Mouse (Mus musculus) kidney, embryonic 14.5 days (tissue): Measurements from ENCODE around the gene Cd46. TPM values are rescaled to one million over a fixed set of nuclear protein-coding genes. Genes with fewer than 3 reads are reported as not detected.

Experiments used
- ATAC-seq: fragments of 200-750 bp; cut with Nextera tagmentation; 2 replicates; pipeline ENCODE4 v1.8.0; 2017; ENCODE audit warnings: moderate number of reproducible peaks, mild to moderate bottlenecking, moderate TSS enrichment, moderate library complexity; ENCODE audit not compliant: low FRiP score, low TSS enrichment
- H3K27ac ChIP-seq: fragments of 300-500 bp; sonication (generic); 2 replicates; pipeline ENCODE4 v1.5.1; 2014; ENCODE audit warnings: low read depth, mild to moderate bottlenecking, low read length, moderate library complexity, mixed read lengths
- H3K27me3 ChIP-seq: fragments of 300-500 bp; sonication (generic); 2 replicates; pipeline ENCODE4 v1.6.1; 2014; ENCODE audit warnings: mild to moderate bottlenecking, low read length; ENCODE audit not compliant: control insufficient read depth, insufficient read depth
- H3K36me3 ChIP-seq: fragments of 300-500 bp; sonication (generic); 2 replicates; pipeline ENCODE4 v1.6.1; 2014; ENCODE audit warnings: low read length, mixed read lengths; ENCODE audit not compliant: control insufficient read depth, insufficient read depth
- H3K4me1 ChIP-seq: fragments of 300-500 bp; sonication (generic); 2 replicates; pipeline ENCODE4 v1.6.1; 2014; ENCODE audit warnings: low read length, mixed read lengths; ENCODE audit not compliant: control insufficient read depth, insufficient read depth
- H3K4me2 ChIP-seq: fragments of 300-500 bp; sonication (generic); replicated peaks from 2 replicates; pipeline ENCODE4 v1.6.1; 2014; ENCODE audit warnings: low read depth, mild to moderate bottlenecking, low read length
- H3K4me3 ChIP-seq: fragments of 300-500 bp; sonication (generic); 2 replicates; pipeline ENCODE4 v1.5.1; 2014; ENCODE audit warnings: mild to moderate bottlenecking, low read length
- H3K9ac ChIP-seq: fragments of 300-500 bp; sonication (generic); 2 replicates; pipeline ENCODE4 v1.6.1; 2014; ENCODE audit warnings: low read depth, mild to moderate bottlenecking, low read length, moderate library complexity
- H3K9me3 ChIP-seq: fragments of 300-500 bp; sonication (generic); 2 replicates; pipeline ENCODE4 v1.6.1; 2016; ENCODE audit warnings: low read length; ENCODE audit not compliant: control insufficient read depth
- WGBS: fragments of 180-500 bp; shearing (Covaris S2); extraction: QIAGEN DNeasy Blood & Tissue Kit; methylation state at CpG from one replicate; pipeline ENCODE4 v1.1.7; 2014; 5-methylcytosine and 5-hydroxymethylcytosine counted together
- microRNA counts: library from miRNA; unstranded; fragments of <30 nt; microRNA quantifications from one replicate; lab custom pipeline; 2017
- microRNA-seq: library from miRNA; unstranded; fragments of <30 nt; microRNA quantifications from one replicate; pipeline ENCODE4, GENCODE M21; 2016
- polyA plus RNA-seq: library from polyadenylated mRNA; unstranded; fragments of >200 nt; fragmentation: Nextera tagmentation; extraction: Ambion mirVana; gene quantifications from 2 replicates; pipeline ENCODE4 v1.2.1, GENCODE M21; 2014

Cd46 gene
- polyA plus RNA-seq, 1 experiment from 2014 or later = 1.4 TPM

GRCm38 (mm10) chr1:194993409-194993988 lies 98.5 kb downstream of the Cd46 start:
- WGBS = 84% methylated on average over 1 of the region's 1 CpGs
- H3K9ac ChIP-seq = no peak overlapping the region
- no peak for ATAC-seq

GRCm38 (mm10) chr1:194992589-194993317 lies 99.3 kb downstream of the Cd46 start:
- no peaks in the 10 kb centered on the region for H3K36me3 ChIP-seq
- H3K9me3 ChIP-seq = no peaks in the 10 kb centered on the region
- no peak for ATAC-seq
- WGBS = 60% methylated on average over 5 of the region's 5 CpGs
- H3K4me2 ChIP-seq = no peak overlapping the region
- H3K4me1 ChIP-seq = no peaks in the 10 kb centered on the region
- H3K4me3 ChIP-seq = no peak overlapping the region
- H3K27ac ChIP-seq = no peak overlapping the region
- H3K9ac ChIP-seq = no peak overlapping the region
- H3K27me3 ChIP-seq = no peaks in the 10 kb centered on the region

More at GRCm38 (mm10) chr1:194993409-194993988, 98.5 kb downstream of the Cd46 start:
- H3K27ac ChIP-seq = no peak overlapping the region
- no peaks in the 10 kb centered on the region for H3K4me1 ChIP-seq
- H3K27me3 ChIP-seq = no peaks in the 10 kb centered on the region
- H3K36me3 ChIP-seq = no peaks in the 10 kb centered on the region
- H3K4me3 ChIP-seq = no peak overlapping the region
- no peak overlapping the region for H3K4me2 ChIP-seq
- no peaks in the 10 kb centered on the region for H3K9me3 ChIP-seq

- Histone ChIP-seq H3K9ac (no peak overlapping the region), H3K4me1 (no peaks in the 10 kb centered on the region), H3K9me3 (no peaks in the 10 kb centered on the region), H3K4me3 (no peak overlapping the region), H3K27me3 (no peaks in the 10 kb centered on the region), H3K27ac (no peak overlapping the region), H3K36me3 (no peaks in the 10 kb centered on the region), H3K4me2 (no peak overlapping the region)
- ATAC-seq = no peak
- 86% methylated on average over 2 of the region's 2 CpGs for whole genome bisulfite sequencing
Measured at GRCm38 (mm10) chr1:194991654-194992053, 100.4 kb downstream of the Cd46 start.

GRCm38 (mm10) chr1:194990976-194991375 lies 101.1 kb downstream of the Cd46 start:
- Histone ChIP-seq H3K27ac (no peak overlapping the region), H3K4me2 (no peak overlapping the region), H3K36me3 (no peaks in the 10 kb centered on the region), H3K4me1 (no peaks in the 10 kb centered on the region), H3K9ac (no peak overlapping the region), H3K9me3 (no peaks in the 10 kb centered on the region), H3K27me3 (no peaks in the 10 kb centered on the region), H3K4me3 (no peak overlapping the region)
- no peak for ATAC-seq
- WGBS = 88% methylated on average over 2 of the region's 2 CpGs

GRCm38 (mm10) chr1:194989024-194989423 lies 103.0 kb downstream of the Cd46 start:
- Histone ChIP-seq H3K4me2 (no peak overlapping the region), H3K4me1 (no peaks in the 10 kb centered on the region), H3K9me3 (no peaks in the 10 kb centered on the region), H3K27ac (no peak overlapping the region), H3K27me3 (no peaks in the 10 kb centered on the region), H3K9ac (no peak overlapping the region), H3K36me3 (no peaks in the 10 kb centered on the region), H3K4me3 (no peak overlapping the region)
- 93% methylated on average over 1 of the region's 1 CpGs for WGBS
- ATAC-seq = no peak

MicroRNAs encoded within 50 kb of the gene (microRNA counts, 519-probe panel; counts per million panel counts)
- microRNA mmu-miR-29b (lab: Ali Mortazavi, UCI) (3,145 counts per million, percentile 11 among the panel's probes with 10 or more counts), microRNA mmu-miR-29c (lab: Ali Mortazavi, UCI) (5,699 counts per million, percentile 56 among the panel's probes with 10 or more counts)

Small RNA genes lying within 50 kb of the gene (microRNA-seq; reads per million reads assigned to microRNA genes)
- gene Mir29b-2 (2.1 reads per million, percentile 3 among the genes with 10 or more reads in this experiment), gene Mir29c (69.6 reads per million, percentile 49 among the genes with 10 or more reads in this experiment)

Other genes with a start within 250 kb of the Cd46 start
- 70.5 and 90.2 TPM in 2 replicates for gene Cd34, start 153.4 kb downstream of the Cd46 start, polyA plus RNA-seq
- gene Cr1l, start 39.3 kb upstream of the Cd46 start, polyA plus RNA-seq = 68.4 and 70.1 TPM in 2 replicates
- gene Cr2, start 84.5 kb upstream of the Cd46 start, polyA plus RNA-seq = 1.3 and 2.3 TPM in 2 replicates